Mouse (Mus musculus) cortical plate, adult 2 months (tissue): ENCODE measurements around the gene Dus2. TPM values are rescaled to one million over a fixed set of nuclear protein-coding genes. Genes with fewer than 3 reads are reported as not detected.
"Not testable (repeated sequence)": the region's sequence is repeated elsewhere in the genome, so short reads cannot be mapped to it uniquely, and the experiment has no call there.

ENCODE experiments used
- H3K27ac ChIP-seq: fragments of 200-500 bp; 2 replicates; pipeline ENCODE4 v1.5.1; 2012; ENCODE audit warnings: low read length, control low read depth, inconsistent platforms; ENCODE audit not compliant: insufficient read depth
- H3K4me1 ChIP-seq: fragments of 200-500 bp; 2 replicates; pipeline ENCODE4 v1.6.1; 2011; ENCODE audit warnings: low read length; ENCODE audit not compliant: control insufficient read depth, insufficient read depth
- H3K4me3 ChIP-seq: fragments of 200-500 bp; 2 replicates; pipeline ENCODE4 v1.5.1; 2011; ENCODE audit warnings: mild to moderate bottlenecking, low read length, control low read depth; ENCODE audit not compliant: insufficient read depth
- CTCF ChIP-seq: fragments of 200-500 bp; IDR thresholded peaks from 2 replicates; pipeline ENCODE4 v1.5.1; 2011; ENCODE audit warnings: mild to moderate bottlenecking, control low read depth, low read length; ENCODE audit not compliant: insufficient read depth; ENCODE audit errors: extremely low read depth
- POLR2A ChIP-seq: fragments of 200-500 bp; IDR thresholded peaks from 2 replicates; pipeline ENCODE4 v1.6.1; 2011; ENCODE audit warnings: mild to moderate bottlenecking, low read length, control low read depth; ENCODE audit not compliant: insufficient read depth; ENCODE audit errors: extremely low read depth
- polyA plus RNA-seq: library from polyadenylated mRNA; depleted of rRNA; stranded (reverse); fragments of >200 nt; gene quantifications from 2 replicates; pipeline ENCODE4 v1.2.3, GENCODE M21; 2012

Dus2 gene
- polyA plus RNA-seq, 1 experiment = 25.1 TPM

- Histone ChIP-seq H3K4me3 (no peak overlapping the region), H3K4me1 (no peaks in the 10 kb centered on the region), H3K27ac (no peak overlapping the region)
- no peak for TF ChIP-seq CTCF
- TF ChIP-seq POLR2A = no peak
Observed at GRCm38 (mm10) chr8:105988546-105988945, 2.6 kb upstream of the Dus2 start.

- no peak overlapping the region for H3K4me3 ChIP-seq
- TF ChIP-seq CTCF (no peak), POLR2A (no peak)
- no peak overlapping the region for H3K27ac ChIP-seq
- no peaks in the 10 kb centered on the region for H3K4me1 ChIP-seq
Observed at GRCm38 (mm10) chr8:105991546-105991945, 409 bp downstream of the Dus2 start.

- TF ChIP-seq CTCF (no peak), POLR2A (no peak)
- no peaks in the 10 kb centered on the region for H3K4me1 ChIP-seq
- no peak overlapping the region for H3K4me3 ChIP-seq
- no peak overlapping the region for H3K27ac ChIP-seq
Observed at GRCm38 (mm10) chr8:105992499-105992898, 1.4 kb downstream of the Dus2 start.

- Histone ChIP-seq H3K4me1 (no peaks in the 10 kb centered on the region), H3K27ac (no peak overlapping the region), H3K4me3 (no peak overlapping the region)
- TF ChIP-seq CTCF (no peak), POLR2A (no peak)
Observed at GRCm38 (mm10) chr8:105993226-105993625, 2.1 kb downstream of the Dus2 start.

- TF ChIP-seq POLR2A = no peak
- no peak for TF ChIP-seq CTCF
- Histone ChIP-seq H3K4me3 (no peak overlapping the region), H3K4me1 (no peaks in the 10 kb centered on the region), H3K27ac (no peak overlapping the region)
Observed at GRCm38 (mm10) chr8:105996359-105996758, 5.2 kb downstream of the Dus2 start.

GRCm38 (mm10) chr8:105998971-105999370 is 7.8 kb downstream of the Dus2 start:
- no peak overlapping the region for H3K4me3 ChIP-seq
- TF ChIP-seq CTCF (no peak), POLR2A (no peak)
- H3K4me1 ChIP-seq = no peaks in the 10 kb centered on the region
- H3K27ac ChIP-seq = no peak overlapping the region

GRCm38 (mm10) chr8:106001908-106002307 is 10.8 kb downstream of the Dus2 start:
- no peak overlapping the region for H3K4me3 ChIP-seq
- no peaks in the 10 kb centered on the region for H3K4me1 ChIP-seq
- no peak for TF ChIP-seq POLR2A
- TF ChIP-seq CTCF = no peak
- H3K27ac ChIP-seq = no peak overlapping the region

- TF ChIP-seq CTCF (no peak), POLR2A (no peak)
- Histone ChIP-seq H3K4me1 (no peaks in the 10 kb centered on the region), H3K4me3 (no peak overlapping the region), H3K27ac (no peak overlapping the region)
Observed at GRCm38 (mm10) chr8:106004538-106005207, 13.5 kb downstream of the Dus2 start.

- Histone ChIP-seq H3K4me3 (no peak within 1 kb of the TSS), H3K27ac (no peak within 1 kb of the TSS), H3K4me1 (peaks cover 2% of the 10 kb centered on the region; the same call in 1 of the 2 replicates)
- TF ChIP-seq POLR2A = no peak
- TF ChIP-seq CTCF = no peak
Observed at GRCm38 (mm10) chr8:106005875-106006274, 14.7 kb downstream of the Dus2 start, which contains the start of gene Dpep2nb. Gene Dpep2nb (minus strand): TSS chr8:106005975.

GRCm38 (mm10) chr8:106006413-106006812 is 15.3 kb downstream of the Dus2 start:
- no peak for TF ChIP-seq POLR2A
- no peak for TF ChIP-seq CTCF

GRCm38 (mm10) chr8:106007135-106007534 is 16.0 kb downstream of the Dus2 start:
- Histone ChIP-seq H3K4me3 (no peak overlapping the region), H3K27ac (no peak overlapping the region), H3K4me1 (peaks cover 2% of the 10 kb centered on the region; the same call in 1 of the 2 replicates)
- TF ChIP-seq CTCF (no peak), POLR2A (no peak)

More at GRCm38 (mm10) chr8:106006413-106006812, 15.3 kb downstream of the Dus2 start:
- no peak overlapping the region for H3K4me3 ChIP-seq
- no peak overlapping the region for H3K27ac ChIP-seq
- peaks cover 2% of the 10 kb centered on the region; the same call in 1 of the 2 replicates for H3K4me1 ChIP-seq

- H3K4me1 ChIP-seq, H3K4me3 ChIP-seq, H3K27ac ChIP-seq: not testable (repeated sequence)
Observed at GRCm38 (mm10) chr8:106007891-106008290, 16.8 kb downstream of the Dus2 start.
